Mouse (Mus musculus) midbrain, embryonic 16.5 days (tissue): ENCODE measurements around the gene Dus3l. TPM values are rescaled to one million over a fixed set of nuclear protein-coding genes. Genes with fewer than 3 reads are reported as not detected.

Experiments used
- ATAC-seq: fragments of 200-750 bp; cut with Nextera tagmentation; 2 replicates; pipeline ENCODE4 v1.8.0; 2017; ENCODE audit warnings: moderate TSS enrichment
- H3K27ac ChIP-seq: fragments of 300-500 bp; sonication (generic); 2 replicates; pipeline ENCODE4 v1.5.1; 2014; ENCODE audit warnings: mild to moderate bottlenecking, low read length, mixed read lengths
- H3K27me3 ChIP-seq: fragments of 300-500 bp; sonication (generic); 2 replicates; pipeline ENCODE4 v1.6.1; 2014; ENCODE audit warnings: low read depth, low read length, mixed read lengths; ENCODE audit not compliant: control insufficient read depth, insufficient read depth
- H3K36me3 ChIP-seq: fragments of 300-500 bp; sonication (generic); 2 replicates; pipeline ENCODE4 v1.6.1; 2014; ENCODE audit warnings: mild to moderate bottlenecking, low read length, moderate library complexity, mixed read lengths; ENCODE audit not compliant: control insufficient read depth, insufficient read depth
- H3K4me1 ChIP-seq: fragments of 300-500 bp; sonication (generic); 2 replicates; pipeline ENCODE4 v1.6.1; 2014; ENCODE audit warnings: mild to moderate bottlenecking, low read length, mixed read lengths; ENCODE audit not compliant: control insufficient read depth, insufficient read depth
- H3K4me2 ChIP-seq: fragments of 300-500 bp; sonication (generic); 2 replicates; pipeline ENCODE4 v1.6.1; 2014; ENCODE audit warnings: mild to moderate bottlenecking, low read length, mixed read lengths
- H3K4me3 ChIP-seq: fragments of 300-500 bp; sonication (generic); 2 replicates; pipeline ENCODE4 v1.5.1; 2014; ENCODE audit warnings: low read depth, mild to moderate bottlenecking, low read length, moderate library complexity, mixed read lengths
- H3K9ac ChIP-seq: fragments of 300-500 bp; sonication (generic); 2 replicates; pipeline ENCODE4 v1.6.1; 2014; ENCODE audit warnings: low read depth, low read length, mixed read lengths
- H3K9me3 ChIP-seq: fragments of 300-500 bp; sonication (generic); replicated peaks from 2 replicates; pipeline ENCODE4 v1.6.1; 2014; ENCODE audit warnings: mild to moderate bottlenecking, low read length, mixed read lengths; ENCODE audit not compliant: control insufficient read depth, poor library complexity, severe bottlenecking
- WGBS: fragments of 180-500 bp; shearing (Covaris S2); extraction: QIAGEN DNeasy Blood & Tissue Kit; methylation state at CpG from one replicate; pipeline ENCODE4 v1.1.7; 2014; 5-methylcytosine and 5-hydroxymethylcytosine counted together
- polyA plus RNA-seq: library from polyadenylated mRNA; unstranded; fragments of >200 nt; fragmentation: Nextera tagmentation; extraction: Ambion mirVana; gene quantifications from 2 replicates; pipeline ENCODE4 v1.2.1, GENCODE M21; 2015

Gene Dus3l
- polyA plus RNA-seq, 1 experiment from 2014 or later: 106 TPM

DNA sequence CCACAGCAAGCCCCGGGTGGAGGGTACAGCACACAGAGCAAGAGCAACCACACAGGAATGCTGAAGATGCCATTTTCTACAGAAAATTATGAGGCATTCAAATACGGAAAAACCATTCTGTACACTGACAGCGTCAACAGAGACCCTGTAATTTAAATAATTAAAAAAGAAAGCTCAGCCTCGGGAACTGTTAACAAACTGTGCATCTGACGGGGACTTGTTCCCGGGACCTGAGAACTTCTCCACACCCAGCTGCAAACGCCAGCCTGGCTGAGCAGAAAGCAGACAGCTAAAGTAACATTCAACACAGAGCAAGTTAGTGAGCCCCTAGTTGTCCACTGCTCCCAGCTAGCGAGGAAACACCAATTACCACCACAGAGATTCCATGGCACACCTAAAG, 37.5 kb downstream of the Dus3l start:
- H3K4me3 ChIP-seq: no peak overlapping the region
- H3K4me1 ChIP-seq: no peaks in the 10 kb centered on the region
- 83% methylated on average over 8 of the region's 8 CpGs for WGBS
- no peaks in the 10 kb centered on the region for H3K9me3 ChIP-seq
- no peak overlapping the region for H3K4me2 ChIP-seq
- H3K27me3 ChIP-seq: no peaks in the 10 kb centered on the region
- no peaks in the 10 kb centered on the region for H3K36me3 ChIP-seq
- H3K9ac ChIP-seq: no peak overlapping the region
- H3K27ac ChIP-seq: no peak overlapping the region
- ATAC-seq: no peak

DNA sequence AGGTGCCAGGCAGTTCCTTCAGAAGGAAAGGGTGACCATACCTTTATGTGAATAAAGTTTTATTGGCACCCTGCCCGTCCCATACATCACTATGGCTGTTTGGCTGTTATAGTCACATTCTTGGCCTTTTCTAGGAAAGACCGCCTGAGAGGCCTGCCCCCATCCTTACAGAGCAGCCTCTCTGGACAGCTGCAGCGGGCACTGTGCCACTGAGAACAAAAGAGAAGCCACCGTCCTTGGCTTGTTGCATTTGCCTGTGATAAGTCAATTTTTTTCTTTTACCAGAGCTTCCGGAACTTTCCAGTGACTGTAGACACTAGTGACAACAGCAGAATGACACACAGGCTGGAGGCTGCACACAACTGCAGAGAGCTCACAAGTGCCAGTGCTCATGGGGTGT, 40.4 kb downstream of the Dus3l start:
- Histone ChIP-seq H3K27ac (no peak overlapping the region), H3K27me3 (no peaks in the 10 kb centered on the region), H3K4me3 (no peak overlapping the region), H3K4me1 (peaks cover 5% of the 10 kb centered on the region; the same call in 1 of the 2 replicates), H3K36me3 (no peaks in the 10 kb centered on the region), H3K9ac (no peak overlapping the region), H3K4me2 (no peak overlapping the region), H3K9me3 (no peaks in the 10 kb centered on the region)
- no peak for ATAC-seq
- WGBS: 72% methylated on average over 5 of the region's 5 CpGs

DNA sequence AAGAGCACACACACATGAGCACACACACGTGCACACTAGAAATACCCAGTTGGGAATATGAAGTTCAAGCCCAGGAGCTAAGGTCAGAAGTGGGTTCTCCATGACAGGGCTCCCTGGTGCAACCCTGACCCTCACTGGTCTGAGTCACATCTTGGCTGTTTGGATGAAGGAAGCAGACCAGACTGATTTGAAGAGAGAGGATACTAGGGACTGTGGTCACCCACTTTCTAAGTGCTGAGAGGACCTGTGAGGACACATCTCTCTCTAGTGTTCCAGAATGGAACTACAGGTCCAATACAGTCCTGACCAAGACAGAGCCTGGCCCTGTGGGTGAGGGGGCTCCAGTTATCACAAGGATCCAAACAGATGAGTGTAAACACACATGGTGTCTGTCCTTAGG, 41.2 kb downstream of the Dus3l start:
- WGBS: 94% methylated on average over 1 of the region's 1 CpGs
- H3K9me3 ChIP-seq: no peaks in the 10 kb centered on the region
- ATAC-seq: no peak
- H3K9ac ChIP-seq: no peak overlapping the region
- no peaks in the 10 kb centered on the region for H3K27me3 ChIP-seq
- H3K36me3 ChIP-seq: no peaks in the 10 kb centered on the region
- H3K4me3 ChIP-seq: no peak overlapping the region
- no peak overlapping the region for H3K4me2 ChIP-seq
- peaks cover 13% of the 10 kb centered on the region for H3K4me1 ChIP-seq
- H3K27ac ChIP-seq: no peak overlapping the region

- H3K36me3 ChIP-seq: no peaks in the 10 kb centered on the region
- peaks cover 15% of the 10 kb centered on the region for H3K4me1 ChIP-seq
- no peak overlapping the region for H3K4me3 ChIP-seq
- no peak overlapping the region for H3K4me2 ChIP-seq
- H3K9ac ChIP-seq: no peak overlapping the region
- WGBS: 5% methylated on average over 9 of the region's 9 CpGs
- ATAC-seq: peak; percentile 86
- no peaks in the 10 kb centered on the region for H3K27me3 ChIP-seq
- H3K9me3 ChIP-seq: no peaks in the 10 kb centered on the region
- no peak overlapping the region for H3K27ac ChIP-seq
Measured at GRCm38 (mm10) chr17:56808518-56808917, 44.0 kb downstream of the Dus3l start.

GRCm38 (mm10) chr17:56810245-56810644, 45.7 kb downstream of the Dus3l start:
- WGBS: 9% methylated on average over 3 of the region's 3 CpGs

GRCm38 (mm10) chr17:56814316-56815056, 49.9 kb downstream of the Dus3l start:
- ATAC-seq: peak; percentile 85
- peak overlapping the region; percentile 91 for H3K27ac ChIP-seq
- H3K4me3 ChIP-seq: no peak overlapping the region
- H3K4me2 ChIP-seq: peak overlapping the region; percentile 45
- peak overlapping the region; percentile 53 for H3K9ac ChIP-seq
- no peaks in the 10 kb centered on the region for H3K36me3 ChIP-seq
- H3K4me1 ChIP-seq: peaks cover 33% of the 10 kb centered on the region
- 3% methylated on average over 24 of the region's 24 CpGs for WGBS
- no peaks in the 10 kb centered on the region for H3K27me3 ChIP-seq
- no peaks in the 10 kb centered on the region for H3K9me3 ChIP-seq

More at GRCm38 (mm10) chr17:56810245-56810644, 45.7 kb downstream of the Dus3l start:
- ATAC-seq: peak; percentile 27
- no peaks in the 10 kb centered on the region for H3K36me3 ChIP-seq
- H3K9me3 ChIP-seq: no peaks in the 10 kb centered on the region
- H3K27ac ChIP-seq: peak overlapping the region; percentile 71
- no peak overlapping the region for H3K4me2 ChIP-seq
- H3K27me3 ChIP-seq: no peaks in the 10 kb centered on the region
- no peak overlapping the region for H3K4me3 ChIP-seq
- 0 out of 2 replicates have a peak overlapping the region, but pooled peaks have one; percentile 15 for H3K9ac ChIP-seq
- peaks cover 30% of the 10 kb centered on the region for H3K4me1 ChIP-seq

DNA sequence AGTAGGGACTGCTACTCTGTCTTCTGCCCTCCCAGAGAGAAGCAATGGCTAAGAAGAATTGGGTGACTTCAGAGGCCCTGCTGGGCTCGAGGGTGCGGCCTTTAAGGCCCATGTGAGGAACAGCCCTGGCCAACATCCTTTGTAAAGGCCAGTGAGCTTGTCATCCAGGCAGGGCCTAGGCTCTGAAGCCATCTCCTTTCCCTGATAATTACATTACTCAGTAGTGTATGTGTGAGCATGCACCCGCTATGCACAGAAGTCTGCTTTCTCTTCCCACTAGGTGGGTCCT, 50.4 kb downstream of the Dus3l start:
- peak overlapping the region; percentile 91 for H3K27ac ChIP-seq
- H3K4me2 ChIP-seq: peak overlapping the region; percentile 45
- WGBS: 44% methylated on average over 3 of the region's 3 CpGs
- H3K9ac ChIP-seq: 0 out of 2 replicates have a peak overlapping the region, but pooled peaks have one; percentile 53
- H3K36me3 ChIP-seq: no peaks in the 10 kb centered on the region
- H3K4me3 ChIP-seq: no peak overlapping the region
- H3K9me3 ChIP-seq: no peaks in the 10 kb centered on the region
- H3K27me3 ChIP-seq: no peaks in the 10 kb centered on the region
- peaks cover 28% of the 10 kb centered on the region for H3K4me1 ChIP-seq
- no peak; the same call in 1 of the 2 replicates for ATAC-seq

DNA sequence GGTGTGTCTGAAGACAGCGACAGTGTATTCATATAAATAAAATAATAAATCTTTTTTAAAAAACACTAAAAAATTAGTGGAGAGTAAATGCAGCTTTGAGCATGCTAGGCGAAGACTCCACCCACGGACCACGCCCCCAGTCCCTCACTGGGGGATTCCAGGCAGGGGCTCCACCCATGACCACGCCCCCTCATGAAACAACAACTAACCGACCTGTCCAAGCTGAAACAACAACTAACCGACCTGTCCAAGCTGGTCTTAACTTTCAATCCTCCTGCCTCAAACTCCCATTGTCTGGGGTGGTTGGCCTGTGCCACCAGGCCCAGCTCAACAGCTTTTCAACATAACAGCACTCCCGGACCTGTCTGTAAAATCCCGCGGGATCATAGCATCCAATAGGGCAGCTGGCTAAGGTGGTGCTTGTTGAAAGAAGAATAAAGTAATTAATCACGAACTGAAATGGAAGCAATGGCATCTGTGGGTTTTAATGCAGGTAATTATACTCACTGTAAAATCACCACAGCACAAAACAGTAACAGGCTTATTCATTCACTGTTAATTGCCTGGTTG, 53.6 kb downstream of the Dus3l start:
- no peak overlapping the region for H3K27ac ChIP-seq
- H3K27me3 ChIP-seq: no peaks in the 10 kb centered on the region
- no peak overlapping the region for H3K9ac ChIP-seq
- H3K4me3 ChIP-seq: no peak overlapping the region
- H3K4me2 ChIP-seq: no peak overlapping the region
- ATAC-seq: no peak
- H3K4me1 ChIP-seq: peaks cover 18% of the 10 kb centered on the region
- no peaks in the 10 kb centered on the region for H3K9me3 ChIP-seq
- no peaks in the 10 kb centered on the region for H3K36me3 ChIP-seq
- WGBS: 46% methylated on average over 11 of the region's 11 CpGs

- no peak for ATAC-seq
- no peak overlapping the region for H3K27ac ChIP-seq
- H3K27me3 ChIP-seq: no peaks in the 10 kb centered on the region
Measured at GRCm38 (mm10) chr17:56819032-56819545, 54.5 kb downstream of the Dus3l start.

More at GRCm38 (mm10) chr17:56819032-56819545, 54.5 kb downstream of the Dus3l start:
- H3K9ac ChIP-seq: no peak overlapping the region
- H3K36me3 ChIP-seq: no peaks in the 10 kb centered on the region
- H3K9me3 ChIP-seq: no peaks in the 10 kb centered on the region
- peaks cover 12% of the 10 kb centered on the region for H3K4me1 ChIP-seq
- 64% methylated on average over 6 of the region's 6 CpGs for WGBS
- no peak overlapping the region for H3K4me2 ChIP-seq
- H3K4me3 ChIP-seq: no peak overlapping the region
